Mouse (Mus musculus) olfactory bulb, adult 2 months (tissue): Measurements from ENCODE around the gene Sdf2l1.
A peak's percentile ranks its signal among the peaks of the same experiment; 100 is the strongest.

Source experiments
- CTCF ChIP-seq: fragments of 200-500 bp; IDR thresholded peaks from 2 replicates; pipeline ENCODE4 v1.5.1; 2012; ENCODE audit warnings: low read depth, mild to moderate bottlenecking, low read length, moderate library complexity; ENCODE audit not compliant: insufficient read depth
- POLR2A ChIP-seq: fragments of 200-500 bp; IDR thresholded peaks from 2 replicates; pipeline ENCODE4 v1.6.1; 2012; ENCODE audit warnings: mild to moderate bottlenecking, low read depth, low read length, moderate library complexity; ENCODE audit not compliant: insufficient read depth

DNA sequence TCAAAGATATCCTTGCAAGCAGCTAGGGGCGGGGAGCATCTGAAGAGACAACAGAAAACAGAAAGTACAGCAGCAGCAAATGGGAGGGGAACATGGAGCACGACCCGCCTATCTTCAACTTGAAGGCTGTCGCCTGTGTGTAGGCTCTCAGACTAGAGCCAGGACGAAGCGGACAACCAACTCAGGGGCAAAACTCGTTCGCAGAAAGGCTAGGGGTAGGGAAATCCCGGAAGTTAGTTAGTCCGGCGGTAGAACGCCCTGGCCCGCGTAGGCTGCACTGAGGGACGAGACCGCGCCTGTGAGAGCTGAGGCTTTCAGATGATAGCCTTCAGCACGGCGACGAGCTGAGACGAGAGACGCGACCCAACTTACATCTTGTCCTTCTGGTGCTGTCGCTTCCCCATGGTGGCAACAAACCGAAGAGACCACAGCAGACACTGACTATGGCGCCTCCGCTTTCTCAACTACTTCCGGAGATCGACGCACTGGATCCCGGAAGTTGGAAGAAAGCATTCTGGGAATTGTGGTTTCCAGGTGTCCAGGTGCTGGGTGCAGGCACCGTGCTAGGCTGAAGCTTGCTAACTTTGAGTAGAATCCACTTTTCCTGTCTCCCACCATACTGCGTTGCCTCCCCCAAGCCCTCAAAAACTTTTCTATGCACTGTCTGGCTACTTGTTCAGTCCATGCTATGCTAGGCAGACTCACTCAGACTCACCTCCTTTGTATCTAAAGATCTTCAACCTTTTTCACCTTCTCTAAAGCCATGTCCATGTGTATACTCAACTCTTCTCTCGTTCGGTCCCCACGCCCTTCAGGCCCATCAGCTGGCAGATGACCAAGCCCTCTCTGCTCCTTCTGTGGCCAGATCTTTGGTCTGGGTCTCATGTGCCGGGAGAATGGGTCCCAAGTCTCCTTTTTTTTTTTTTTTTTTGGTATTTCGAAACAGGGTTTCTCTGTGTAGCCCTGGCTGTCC, 21.1 kb downstream of the Sdf2l1 start, which contains the start of gene Ppil2:
- TF ChIP-seq CTCF: no peak
- TF ChIP-seq POLR2A: peak; percentile 62
